Mouse (Mus musculus) Patski (cell line): ENCODE measurements around the gene Aldh9a1. TPM values are rescaled to one million over a fixed set of nuclear protein-coding genes. Genes with fewer than 3 reads are reported as not detected.

Experiments used
- ATAC-seq: fragments of 100-300 bp; one replicate; pipeline ENCODE4 v1.8.0; 2021
- CTCF ChIA-PET: fragments of 350-600 bp; sonication (Branson Sonifier 250); formaldehyde crosslinking; loops from one replicate; lab custom pipeline; 2022; ENCODE audit warnings: inconsistent platforms; lab: Charles Lee
- POLR2A ChIA-PET: fragments of 350-600 bp; sonication (Branson Sonifier 250); formaldehyde crosslinking; loops from one replicate; lab custom pipeline; 2022; ENCODE audit warnings: antibody characterized with exemption, inconsistent platforms; lab: Charles Lee
- DNase-seq: peaks from one replicate; pipeline ENCODE4 v3.0.0-alpha.2; 2011; ENCODE audit warnings: low read depth, low spot score
- H3K27me3 ChIP-seq: fragments of 371-371 bp; one replicate; pipeline ENCODE4 v1.5.1; 2021
- CTCF ChIP-seq: fragments of 100-300 bp; IDR thresholded peaks from one replicate; pipeline ENCODE4 v1.5.1; 2021
- in situ Hi-C: fragments of 300-500 bp; cut with MboI; formaldehyde crosslinking; loops from 3 replicates; pipeline ENCODE4 v1.11.1; 2018; ENCODE audit warnings: low pct_unique_long_range_greater_than_20kb, mixed read lengths
- polyA plus RNA-seq: library from polyadenylated mRNA; unstranded; gene quantifications from one replicate; pipeline ENCODE4 v1.2.3, GENCODE M21; 2021

The Aldh9a1 gene
- polyA plus RNA-seq, 1 experiment from 2014 or later = 61.1 TPM

DNA sequence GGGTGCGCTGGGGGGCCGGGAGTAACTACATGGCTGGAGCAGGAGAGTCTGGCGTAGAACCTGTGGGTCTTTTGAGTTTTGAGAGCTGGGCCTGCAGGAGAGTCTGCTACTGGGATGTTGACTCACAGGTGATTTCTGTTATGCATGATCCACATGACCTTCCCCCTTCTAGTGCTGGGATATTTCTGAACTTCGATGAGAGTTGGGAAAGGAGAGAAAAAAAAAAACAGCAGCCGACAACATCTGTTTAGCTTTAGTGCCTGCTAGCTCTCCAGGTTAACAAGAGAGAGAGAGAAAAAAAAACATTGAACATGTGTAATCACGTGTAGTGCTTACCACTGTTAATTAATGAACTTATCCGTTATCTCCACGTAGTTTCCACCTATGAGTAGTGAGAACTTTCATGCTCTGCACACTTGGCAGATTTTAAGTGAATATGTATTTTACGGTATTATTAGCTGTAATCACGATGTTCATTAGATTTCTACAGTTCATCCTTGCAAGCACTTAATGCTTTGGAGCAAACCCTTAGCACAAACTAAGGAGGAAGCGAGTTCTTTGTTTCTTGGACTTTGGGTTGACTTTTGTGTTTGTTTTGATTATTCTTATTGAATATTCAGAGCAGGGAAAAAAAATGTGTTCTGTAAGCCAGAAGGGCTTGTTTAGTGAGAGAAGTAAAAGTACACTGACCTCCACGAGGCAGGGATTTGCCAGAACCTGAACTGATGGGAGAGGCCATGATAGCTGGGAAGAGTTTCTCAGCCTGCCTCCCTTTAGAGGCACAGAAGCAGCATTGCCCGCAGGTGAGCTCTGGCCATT is 1.0 kb downstream of the Aldh9a1 start:
- DNase-seq = no peak
- ATAC-seq = peak; percentile 7
- no peaks in the 10 kb centered on the region for H3K27me3 ChIP-seq
- CTCF ChIA-PET = interaction anchor here (1.0 to 1.1 kb wide), 2 partner anchors 40 to 45 kb away, joined by 3 to 4 read pairs; no protein-coding TSS in a partner anchor
- TF ChIP-seq CTCF = no peak
- in situ Hi-C loops = no loop called here
- POLR2A ChIA-PET = interaction anchor here (0.7 to 1.1 kb wide), 4 partner anchors 19 to 1674 kb away, joined by 3 to 7 read pairs (median 4); no protein-coding TSS in a partner anchor

DNA sequence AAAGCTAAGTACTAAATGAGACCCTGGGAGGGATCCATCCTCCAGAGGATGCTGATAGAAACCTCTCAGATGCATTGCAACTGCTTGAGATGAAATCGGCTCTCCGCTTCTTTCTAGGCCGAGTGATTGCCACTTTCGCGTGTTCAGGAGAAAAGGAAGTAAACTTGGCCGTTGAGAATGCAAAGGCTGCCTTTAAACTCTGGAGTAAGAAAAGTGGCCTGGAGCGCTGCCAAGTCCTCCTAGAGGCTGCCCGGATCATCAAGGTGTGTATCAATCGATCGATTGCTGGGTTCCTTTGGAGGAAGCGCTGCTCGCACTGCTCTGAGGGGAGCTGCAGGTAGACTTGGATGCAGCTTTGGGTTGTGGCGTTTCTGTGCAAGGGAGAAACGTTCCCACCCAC is 2.6 kb downstream of the Aldh9a1 start:
- in situ Hi-C loops = no loop called here
- no peak for TF ChIP-seq CTCF
- POLR2A ChIA-PET = no interaction called here
- no peaks in the 10 kb centered on the region for H3K27me3 ChIP-seq
- ATAC-seq = no peak
- CTCF ChIA-PET = interaction anchor here (0.7 to 1.3 kb wide), 4 partner anchors 10 to 39 kb away, joined by 3 to 4 read pairs (median 4); no protein-coding TSS in a partner anchor
- DNase-seq = no peak

DNA sequence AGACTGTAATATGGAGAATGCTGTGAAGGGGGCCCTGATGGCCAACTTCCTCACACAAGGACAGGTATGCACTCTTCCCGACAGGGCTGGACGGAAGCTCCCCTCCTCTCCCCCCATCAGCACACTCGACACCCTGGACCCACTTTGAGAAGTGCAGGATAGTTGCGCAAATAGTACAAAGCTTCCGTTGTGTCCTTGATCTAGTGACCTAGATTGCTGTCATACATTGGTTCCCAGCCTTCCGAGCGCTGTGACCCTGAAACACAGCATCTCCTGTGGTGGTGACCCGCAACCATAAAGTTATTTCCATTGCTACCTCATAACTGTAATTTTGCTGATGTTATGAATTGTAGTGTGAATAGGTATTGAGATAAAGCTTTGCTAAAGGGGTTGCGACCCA is 7.6 kb downstream of the Aldh9a1 start:
- in situ Hi-C loops = no loop called here
- no peak for ATAC-seq
- POLR2A ChIA-PET = no interaction called here
- CTCF ChIA-PET = no interaction called here
- DNase-seq = no peak
- no peak for TF ChIP-seq CTCF
- H3K27me3 ChIP-seq = no peaks in the 10 kb centered on the region

DNA sequence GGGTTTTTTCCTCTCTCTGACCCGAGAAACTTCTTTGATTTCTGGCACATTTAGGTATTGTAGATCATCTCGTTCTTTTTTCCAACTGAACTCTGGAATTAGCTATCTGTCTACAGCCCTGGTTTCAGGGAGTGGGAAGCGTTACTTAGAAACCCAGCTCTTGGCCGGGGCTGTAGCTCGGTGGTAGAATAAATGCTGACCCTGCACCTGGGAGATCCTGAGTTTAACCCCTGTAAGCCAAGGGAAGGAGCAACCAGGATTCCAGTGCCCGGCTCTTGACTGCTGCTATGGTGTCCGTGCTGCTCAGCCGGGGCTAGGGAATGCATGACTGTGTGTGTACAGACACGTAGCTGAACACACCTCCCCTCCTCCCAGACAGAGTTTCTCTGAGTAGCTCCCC is 8.9 kb downstream of the Aldh9a1 start:
- in situ Hi-C loops = no loop called here
- POLR2A ChIA-PET = interaction anchor here (0.7 kb wide), 1 partner anchor 311 kb away, joined by 3 read pairs; no protein-coding TSS in a partner anchor
- CTCF ChIA-PET = no interaction called here
- H3K27me3 ChIP-seq = no peaks in the 10 kb centered on the region
- ATAC-seq (no peak), DNase-seq (no peak)
- TF ChIP-seq CTCF = no peak

DNA sequence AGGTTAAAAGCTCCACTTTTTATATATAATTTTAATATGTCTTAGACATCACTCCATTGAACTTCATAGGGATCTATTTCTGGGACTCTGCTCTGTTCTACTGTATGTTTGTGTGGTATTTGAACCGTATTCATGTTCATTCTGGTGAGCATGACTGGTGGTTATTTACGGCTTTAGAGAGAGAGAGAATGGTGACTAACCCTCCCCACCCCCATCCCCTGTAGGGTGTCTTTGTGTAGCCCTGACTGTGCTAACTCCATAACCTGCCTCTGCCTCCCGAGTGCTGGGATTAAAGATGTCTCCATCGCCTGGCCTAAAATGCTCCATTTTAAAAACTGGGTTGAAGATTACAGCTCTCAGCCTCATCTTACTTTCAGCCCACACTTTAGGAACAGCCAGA is 10.5 kb downstream of the Aldh9a1 start:
- CTCF ChIA-PET = interaction anchor here (0.6 to 1.2 kb wide), 2 partner anchors 9 to 53 kb away, joined by 3 read pairs; no protein-coding TSS in a partner anchor
- TF ChIP-seq CTCF = no peak

DNA sequence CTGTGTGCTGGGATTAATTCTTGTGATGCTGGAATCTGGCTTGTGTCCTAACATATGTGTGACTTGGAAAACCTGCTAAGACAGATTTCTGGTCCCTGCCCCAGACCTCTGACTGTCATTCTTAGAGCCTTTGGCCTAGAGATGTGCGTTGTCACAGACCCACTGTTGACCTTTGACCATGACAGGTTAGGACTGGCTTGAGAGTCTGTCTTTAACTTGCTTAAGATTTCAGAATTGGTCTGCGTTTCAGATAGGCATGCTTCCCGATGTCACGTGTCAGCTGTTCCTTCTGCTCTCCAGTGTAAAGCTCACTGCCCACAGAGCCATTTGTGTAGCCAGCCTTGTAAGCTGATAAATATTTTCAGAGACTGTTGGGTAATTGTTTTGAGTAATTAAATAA is 13.0 kb downstream of the Aldh9a1 start:
- in situ Hi-C loops = no loop called here
- TF ChIP-seq CTCF = no peak
- ATAC-seq (no peak), DNase-seq (no peak)
- POLR2A ChIA-PET = no interaction called here
- CTCF ChIA-PET = interaction anchor here (0.8 to 1.3 kb wide), 3 partner anchors 11 to 31 kb away, joined by 3 to 4 read pairs (median 4); partner anchors contain the start of gene Mgst3
- H3K27me3 ChIP-seq = no peaks in the 10 kb centered on the region

More for the DNA sequence above, 10.5 kb downstream of the Aldh9a1 start:
- POLR2A ChIA-PET = no interaction called here
- H3K27me3 ChIP-seq = no peaks in the 10 kb centered on the region
- ATAC-seq (no peak), DNase-seq (no peak)
- in situ Hi-C loops = no loop called here

DNA sequence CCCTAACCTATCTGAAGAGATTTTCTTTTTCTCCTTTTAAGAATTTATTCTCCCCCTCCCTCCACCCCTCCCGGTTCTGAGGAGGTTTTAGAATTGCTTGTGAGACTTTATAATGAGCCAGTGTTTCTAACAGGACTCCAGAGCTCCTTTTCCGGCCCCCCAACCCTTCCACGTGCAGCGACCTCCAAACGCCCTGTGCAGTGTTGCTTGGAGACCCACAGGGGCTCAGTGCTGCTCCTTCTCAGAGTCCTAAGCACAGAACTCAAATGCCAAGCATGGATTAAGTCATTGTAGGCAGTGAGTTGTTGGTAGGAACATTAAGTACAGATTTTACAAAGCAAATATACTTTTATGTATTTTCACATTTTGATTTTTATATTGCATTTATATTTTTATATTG is 13.5 kb downstream of the Aldh9a1 start:
- no peak for TF ChIP-seq CTCF
- POLR2A ChIA-PET = no interaction called here
- CTCF ChIA-PET = interaction anchor here (0.8 to 1.3 kb wide), 3 partner anchors 11 to 31 kb away, joined by 3 to 4 read pairs (median 4); partner anchors contain the start of gene Mgst3
- no peak for ATAC-seq
- in situ Hi-C loops = no loop called here
- DNase-seq = no peak
- no peaks in the 10 kb centered on the region for H3K27me3 ChIP-seq

DNA sequence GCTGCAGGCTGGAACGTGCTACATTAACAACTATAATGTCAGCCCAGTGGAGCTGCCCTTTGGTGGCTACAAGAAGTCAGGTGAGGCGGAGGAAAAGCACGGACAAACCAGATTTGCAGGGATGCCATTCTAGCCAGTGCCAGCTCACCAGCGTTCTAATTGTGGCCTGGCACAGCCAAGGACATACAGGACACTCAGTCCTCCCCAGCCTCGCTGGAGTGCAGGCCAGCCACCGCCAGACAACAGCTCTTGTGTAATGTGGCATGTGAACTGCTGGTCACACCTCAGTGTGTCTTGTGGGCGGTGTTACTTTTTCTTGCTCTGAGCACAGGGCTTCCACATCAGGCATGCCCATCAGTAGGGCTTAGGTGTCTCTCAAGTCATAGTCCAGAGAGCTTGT is 16.0 kb downstream of the Aldh9a1 start:
- ATAC-seq (no peak), DNase-seq (no peak)
- no peak for TF ChIP-seq CTCF
- ChIA-PET CTCF (interaction anchor here (1.6 kb wide), 1 partner anchor 28 kb away, joined by 9 read pairs; the partner anchor contains the start of gene Mgst3), POLR2A (no interaction called here)
- in situ Hi-C loops = no loop called here
- H3K27me3 ChIP-seq = no peaks in the 10 kb centered on the region

DNA sequence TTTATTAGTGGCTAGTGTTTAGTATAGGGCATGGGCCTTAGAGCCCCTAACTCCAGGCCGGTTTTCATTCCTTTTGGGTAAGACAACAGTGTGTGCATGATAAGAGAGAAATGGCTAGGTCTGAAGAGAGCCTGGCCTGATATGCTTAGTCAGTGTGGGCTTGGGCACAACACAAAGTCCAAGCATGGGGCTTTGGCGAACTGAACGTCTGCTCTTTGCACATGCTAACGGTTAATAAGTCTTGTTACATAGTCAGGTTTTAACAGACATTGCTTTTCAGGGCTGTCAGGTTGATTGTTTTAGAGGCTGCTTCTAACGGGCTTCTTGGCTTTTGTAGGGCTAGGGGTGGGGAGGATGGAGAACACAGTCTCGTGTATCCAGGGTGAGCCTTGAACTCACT is 16.8 kb downstream of the Aldh9a1 start:
- in situ Hi-C loops = no loop called here
- POLR2A ChIA-PET = no interaction called here
- CTCF ChIA-PET = interaction anchor here (1.4 to 1.6 kb wide), 3 partner anchors 18 to 120 kb away, joined by 3 to 9 read pairs (median 4); partner anchors contain the start of gene Mgst3
- no peak for TF ChIP-seq CTCF
- ATAC-seq = no peak
- DNase-seq = no peak
- H3K27me3 ChIP-seq = no peaks in the 10 kb centered on the region

DNA sequence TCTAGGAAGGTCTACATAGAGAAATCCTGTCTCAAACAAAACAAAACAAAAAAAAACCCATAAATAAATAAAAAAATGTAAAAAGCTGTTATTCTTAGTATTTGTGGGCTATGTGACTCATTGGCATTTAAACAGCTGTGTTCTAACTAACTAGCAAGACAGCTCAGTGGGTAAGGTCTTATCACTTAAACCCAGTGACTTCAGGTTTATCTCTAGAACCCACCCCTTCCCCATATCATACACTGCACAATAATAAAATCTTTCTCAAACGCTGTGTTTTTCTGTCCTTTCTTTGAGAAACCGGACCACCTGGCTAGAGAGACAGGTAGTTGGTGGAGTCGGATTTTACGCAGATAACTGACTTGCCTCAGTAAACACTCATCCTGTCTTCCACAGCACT is 18.2 kb downstream of the Aldh9a1 start:
- TF ChIP-seq CTCF = no peak
- no peak for ATAC-seq
- ChIA-PET CTCF (interaction anchor here (0.7 to 4.0 kb wide), 6 partner anchors 14 to 121 kb away, joined by 3 to 40 read pairs (median 3); partner anchors contain the start of gene Mgst3), POLR2A (no interaction called here)
- in situ Hi-C loops = no loop called here
- no peaks in the 10 kb centered on the region for H3K27me3 ChIP-seq
- no peak for DNase-seq

DNA sequence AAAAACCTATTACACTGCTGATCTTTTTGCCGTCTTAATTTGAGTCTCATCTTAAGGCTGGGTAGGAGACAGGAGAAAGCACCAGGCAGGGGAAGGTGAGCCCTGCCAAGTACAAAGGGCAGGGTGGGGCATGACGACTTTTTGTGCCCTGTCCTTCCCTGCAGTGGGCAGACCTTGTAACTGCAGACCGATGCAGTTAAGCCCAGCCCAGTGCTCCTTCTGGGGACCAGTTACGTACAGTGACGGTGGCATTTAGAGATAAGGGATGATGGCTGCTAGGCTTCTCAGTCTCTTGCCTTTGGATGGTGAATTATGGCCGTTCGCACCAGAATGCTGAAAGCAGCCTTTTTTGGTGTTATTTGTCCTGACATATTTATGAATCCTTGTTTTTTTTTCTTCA is 18.7 kb downstream of the Aldh9a1 start:
- TF ChIP-seq CTCF = no peak
- no peak for ATAC-seq
- in situ Hi-C loops = no loop called here
- ChIA-PET POLR2A (no interaction called here), CTCF (interaction anchor here (0.7 to 4.0 kb wide), 4 partner anchors 8 to 26 kb away, joined by 3 to 40 read pairs (median 3); partner anchors contain the start of gene Mgst3)
- no peaks in the 10 kb centered on the region for H3K27me3 ChIP-seq
- DNase-seq = no peak
